Comparison of ENCODE assay signal across 9 mouse cellular contexts in genomic region chr11:64168626-64169025, GRCm38 (mm10).
DNase-seq lines count a peak whose midpoint lies in the region; ATAC-seq and TF ChIP-seq lines count a peak whose summit lies in the region.
"Had no signal": no experiment of that assay in that cellular context is flagged by ENCODE, and none has a peak within 500 bp of the region (broad histone marks: within the 10 kb centered on the region; RNA-seq: fewer than 3 reads in every experiment).

No protein-coding gene starts in this region.

- no peak overlapping the region for H3K9ac ChIP-seq in kidney, embryonic 14.5 days (ENCODE audit: low read depth, low read length)
- H3K9ac ChIP-seq in stomach, embryonic 16.5 days (ENCODE audit: low read length) = no peak overlapping the region
- H3K9ac ChIP-seq in stomach, postnatal 0 days (ENCODE audit: low read length) = no peak overlapping the region
- no peak overlapping the region for H3K9ac ChIP-seq in kidney, postnatal 0 days (ENCODE audit: low read depth, low read length)

- TF ChIP-seq CTCF in stomach, postnatal 0 days (IDR thresholded peaks at IDR 0.05; ENCODE audit: low read depth) = no peak
- no peak for TF ChIP-seq CTCF in kidney, postnatal 0 days (IDR thresholded peaks at IDR 0.05; ENCODE audit: low read depth)

- peak; percentile 4 for DNase-seq in kidney, adult 11 months
- no peak for DNase-seq in stomach, postnatal 0 days (ENCODE audit: low spot score)
- peak; percentile 40 for DNase-seq in kidney, postnatal 0 days (ENCODE audit: low spot score)
- DNase-seq in right cerebral cortex, postnatal 4 days = peak; percentile 60
- DNase-seq in spleen, adult 12 weeks (ENCODE audit: low spot score) = no peak
- DNase-seq in cerebellum, adult 9-10 months = no peak
- DNase-seq: cerebellum, adult 11-12 months had no signal

- no peaks in the 10 kb centered on the region for H3K36me3 ChIP-seq in kidney, embryonic 14.5 days (ENCODE audit: control insufficient read depth, insufficient read depth, low read length)
- no peaks in the 10 kb centered on the region for H3K36me3 ChIP-seq in stomach, embryonic 16.5 days (ENCODE audit: control insufficient read depth, insufficient read depth, low read length)
- no peaks in the 10 kb centered on the region for H3K36me3 ChIP-seq in stomach, postnatal 0 days (ENCODE audit: control insufficient read depth, insufficient read depth, low read length)
- no peaks in the 10 kb centered on the region for H3K36me3 ChIP-seq in kidney, postnatal 0 days (ENCODE audit: insufficient read depth, low read length)

- no peaks in the 10 kb centered on the region; the same call in 1 of the 2 replicates for H3K4me1 ChIP-seq in kidney, embryonic 14.5 days (ENCODE audit: control insufficient read depth, insufficient read depth, low read length)
- no peaks in the 10 kb centered on the region for H3K4me1 ChIP-seq in stomach, embryonic 16.5 days (ENCODE audit: control insufficient read depth, insufficient read depth, low read length)
- H3K4me1 ChIP-seq in stomach, postnatal 0 days (replicated peaks; ENCODE audit: control insufficient read depth, insufficient read depth) = no peaks in the 10 kb centered on the region
- no peaks in the 10 kb centered on the region for H3K4me1 ChIP-seq in kidney, postnatal 0 days (replicated peaks; ENCODE audit: insufficient read depth, low read length)

- no peak for TF ChIP-seq EP300 in stomach, postnatal 0 days (optimal IDR thresholded peaks at IDR 0.05)

- ATAC-seq in kidney, embryonic 14.5 days (ENCODE audit: low FRiP score, low TSS enrichment) = no peak
- peak; percentile 60; the same call in 1 of the 2 replicates for ATAC-seq in stomach, embryonic 16.5 days (ENCODE audit: insufficient read depth, low FRiP score)
- ATAC-seq in stomach, postnatal 0 days (ENCODE audit: low FRiP score, low TSS enrichment) = no peak
- ATAC-seq in kidney, postnatal 0 days (replicated peaks; ENCODE audit: low FRiP score, low read depth) = no peak

- 49% methylated on average over 8 of the region's 8 CpGs for WGBS in kidney, embryonic 14.5 days
- 29% methylated on average over 8 of the region's 8 CpGs for WGBS in stomach, embryonic 16.5 days
- 43% methylated on average over 8 of the region's 8 CpGs for WGBS in stomach, postnatal 0 days
- WGBS in kidney, postnatal 0 days = 50% methylated on average over 8 of the region's 8 CpGs

- H3K9me3 ChIP-seq in kidney, embryonic 14.5 days (ENCODE audit: control insufficient read depth, low read length) = no peaks in the 10 kb centered on the region
- H3K9me3 ChIP-seq in stomach, embryonic 16.5 days (replicated peaks; ENCODE audit: control insufficient read depth, low read length) = no peaks in the 10 kb centered on the region
- no peaks in the 10 kb centered on the region for H3K9me3 ChIP-seq in stomach, postnatal 0 days (ENCODE audit: control insufficient read depth, low read length)
- no peaks in the 10 kb centered on the region for H3K9me3 ChIP-seq in kidney, postnatal 0 days (replicated peaks; ENCODE audit: low read length)

- no peak overlapping the region for H3K27ac ChIP-seq in kidney, embryonic 14.5 days (ENCODE audit: low read depth, low read length)
- no peak overlapping the region for H3K27ac ChIP-seq in stomach, embryonic 16.5 days (ENCODE audit: low read length)
- no peak overlapping the region for H3K27ac ChIP-seq in stomach, postnatal 0 days (replicated peaks)
- no peak overlapping the region for H3K27ac ChIP-seq in kidney, postnatal 0 days

- no peaks in the 10 kb centered on the region for H3K27me3 ChIP-seq in kidney, embryonic 14.5 days (ENCODE audit: control insufficient read depth, insufficient read depth, low read length)
- no peaks in the 10 kb centered on the region for H3K27me3 ChIP-seq in stomach, embryonic 16.5 days (ENCODE audit: control insufficient read depth, insufficient read depth, low read length)
- H3K27me3 ChIP-seq in stomach, postnatal 0 days (ENCODE audit: control insufficient read depth, insufficient read depth, low read length) = no peaks in the 10 kb centered on the region
- no peaks in the 10 kb centered on the region for H3K27me3 ChIP-seq in kidney, postnatal 0 days (ENCODE audit: insufficient read depth, low read length)

- no peak overlapping the region for H3K4me2 ChIP-seq in kidney, embryonic 14.5 days (replicated peaks; ENCODE audit: low read depth, low read length)
- H3K4me2 ChIP-seq in stomach, embryonic 16.5 days (ENCODE audit: low read depth, low read length) = no peak overlapping the region
- no peak overlapping the region for H3K4me2 ChIP-seq in stomach, postnatal 0 days (replicated peaks; ENCODE audit: low read depth)
- no peak overlapping the region for H3K4me2 ChIP-seq in kidney, postnatal 0 days (ENCODE audit: low read length)

- no peak overlapping the region for H3K4me3 ChIP-seq in kidney, embryonic 14.5 days (ENCODE audit: low read length)
- no peak overlapping the region for H3K4me3 ChIP-seq in stomach, embryonic 16.5 days (replicated peaks; ENCODE audit: low read length)
- no peak overlapping the region for H3K4me3 ChIP-seq in stomach, postnatal 0 days (ENCODE audit: low read depth, low read length)
- no peak overlapping the region for H3K4me3 ChIP-seq in kidney, postnatal 0 days (replicated peaks; ENCODE audit: low read depth, low read length)

Comparison
In these comparisons a context has a peak if more than half of its experiments do, and no peak if none do; other contexts are left out.
1. DNase-seq: peak in kidney, adult 11 months (single experiment), kidney, postnatal 0 days (single experiment) and right cerebral cortex, postnatal 4 days (single experiment); none in stomach, postnatal 0 days (single experiment), spleen, adult 12 weeks (single experiment) and cerebellum, adult 9-10 months (single experiment).